Mouse (Mus musculus): Measurements from ENCODE around the gene Gm17542. TPM values are rescaled to one million over a fixed set of nuclear protein-coding genes. Genes with fewer than 3 reads are reported as not detected.

Gene Gm17542
- polyA plus RNA-seq, 1 experiment from 2014 or later, result not detected

Other genes starting within 250 kb of the Gm17542 start
- gene Ccdc138, start 220.3 kb downstream of the Gm17542 start, polyA plus RNA-seq (2015; fragmentation: Nextera tagmentation; extraction: Ambion mirVana), result 6.6 and 7.2 TPM in 2 replicates
- gene Edar, start 42.6 kb downstream of the Gm17542 start, polyA plus RNA-seq (2015; fragmentation: Nextera tagmentation; extraction: Ambion mirVana), result 0.16 and 0.21 TPM in 2 replicates
- gene Sh3rf3, start 95.1 kb upstream of the Gm17542 start, polyA plus RNA-seq (2015; fragmentation: Nextera tagmentation; extraction: Ambion mirVana), result 0.32 and 0.95 TPM in 2 replicates